Mouse (Mus musculus) forebrain, embryonic 14.5 days (tissue): ENCODE results near the gene Cbx7. TPM values are rescaled to one million over a fixed set of nuclear protein-coding genes. Genes with fewer than 3 reads are reported as not detected.
A peak's percentile ranks its signal among the peaks of the same experiment; 100 is the strongest.

Experiments used
- ATAC-seq: fragments of 200-750 bp; cut with Nextera tagmentation; 2 replicates; pipeline ENCODE4 v1.8.0; 2017; ENCODE audit warnings: mild to moderate bottlenecking, moderate library complexity
- DNase-seq: peaks from one replicate; pipeline ENCODE4 v3.0.0-alpha.2; 2015; ENCODE audit warnings: low spot score
- H3K27ac ChIP-seq: fragments of 300-500 bp; sonication (generic); 2 replicates; pipeline ENCODE4 v1.5.1; 2014; ENCODE audit warnings: low read depth, mild to moderate bottlenecking, control low read depth, low read length, moderate library complexity
- H3K27me3 ChIP-seq: fragments of 300-500 bp; sonication (generic); replicated peaks from 2 replicates; pipeline ENCODE4 v1.6.1; 2014; ENCODE audit warnings: low read length, control low read depth, mixed read lengths; ENCODE audit not compliant: control insufficient read depth, insufficient read depth
- H3K36me3 ChIP-seq: fragments of 300-500 bp; sonication (generic); 2 replicates; pipeline ENCODE4 v1.6.1; 2014; ENCODE audit warnings: low read length, control low read depth; ENCODE audit not compliant: control insufficient read depth, insufficient read depth
- H3K4me1 ChIP-seq: fragments of 300-500 bp; sonication (generic); 2 replicates; pipeline ENCODE4 v1.6.1; 2014; ENCODE audit warnings: antibody characterized with exemption, low read length, control low read depth; ENCODE audit not compliant: control insufficient read depth, insufficient read depth
- H3K4me2 ChIP-seq: fragments of 300-500 bp; sonication (generic); 2 replicates; pipeline ENCODE4 v1.6.1; 2014; ENCODE audit warnings: mild to moderate bottlenecking, control low read depth, low read length
- H3K4me3 ChIP-seq: fragments of 300-500 bp; sonication (generic); 2 replicates; pipeline ENCODE4 v1.5.1; 2014; ENCODE audit warnings: low read depth, low read length, control low read depth
- H3K9ac ChIP-seq: fragments of 300-500 bp; sonication (generic); 2 replicates; pipeline ENCODE4 v1.6.1; 2014; ENCODE audit warnings: mild to moderate bottlenecking, low read length, control low read depth, moderate library complexity
- H3K9me3 ChIP-seq: fragments of 300-500 bp; sonication (generic); replicated peaks from 2 replicates; pipeline ENCODE4 v1.6.1; 2016; ENCODE audit warnings: low read length, control low read depth, mixed read lengths; ENCODE audit not compliant: control insufficient read depth
- WGBS: fragments of 180-500 bp; shearing (Covaris S2); extraction: QIAGEN DNeasy Blood & Tissue Kit; methylation state at CpG from one replicate; pipeline ENCODE4 v1.1.7; 2014; 5-methylcytosine and 5-hydroxymethylcytosine counted together
- polyA plus RNA-seq: library from polyadenylated mRNA; unstranded; fragments of >200 nt; fragmentation: Nextera tagmentation; extraction: Ambion mirVana; gene quantifications from 2 replicates; pipeline ENCODE4 v1.2.1, GENCODE M21; 2014

The Cbx7 gene
- polyA plus RNA-seq, 1 experiment from 2014 or later = 1.6 TPM

DNA sequence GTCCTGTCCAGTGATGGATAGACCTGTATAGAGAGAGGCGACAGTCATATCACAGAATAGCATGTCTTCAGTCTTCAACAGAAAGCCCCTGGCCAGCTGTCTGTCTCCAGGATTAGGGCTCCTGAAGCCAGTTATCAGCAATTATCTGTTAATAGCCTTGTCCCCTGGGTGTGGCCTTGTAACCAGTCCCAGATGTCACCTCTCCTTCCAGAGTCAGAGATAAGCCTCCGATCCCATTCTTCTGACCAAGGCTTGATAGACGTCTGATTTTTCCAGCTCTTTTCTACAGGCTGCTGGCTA is 77.1 kb downstream of the Cbx7 start:
- no peak overlapping the region for H3K4me3 ChIP-seq
- no peak for ATAC-seq

DNA sequence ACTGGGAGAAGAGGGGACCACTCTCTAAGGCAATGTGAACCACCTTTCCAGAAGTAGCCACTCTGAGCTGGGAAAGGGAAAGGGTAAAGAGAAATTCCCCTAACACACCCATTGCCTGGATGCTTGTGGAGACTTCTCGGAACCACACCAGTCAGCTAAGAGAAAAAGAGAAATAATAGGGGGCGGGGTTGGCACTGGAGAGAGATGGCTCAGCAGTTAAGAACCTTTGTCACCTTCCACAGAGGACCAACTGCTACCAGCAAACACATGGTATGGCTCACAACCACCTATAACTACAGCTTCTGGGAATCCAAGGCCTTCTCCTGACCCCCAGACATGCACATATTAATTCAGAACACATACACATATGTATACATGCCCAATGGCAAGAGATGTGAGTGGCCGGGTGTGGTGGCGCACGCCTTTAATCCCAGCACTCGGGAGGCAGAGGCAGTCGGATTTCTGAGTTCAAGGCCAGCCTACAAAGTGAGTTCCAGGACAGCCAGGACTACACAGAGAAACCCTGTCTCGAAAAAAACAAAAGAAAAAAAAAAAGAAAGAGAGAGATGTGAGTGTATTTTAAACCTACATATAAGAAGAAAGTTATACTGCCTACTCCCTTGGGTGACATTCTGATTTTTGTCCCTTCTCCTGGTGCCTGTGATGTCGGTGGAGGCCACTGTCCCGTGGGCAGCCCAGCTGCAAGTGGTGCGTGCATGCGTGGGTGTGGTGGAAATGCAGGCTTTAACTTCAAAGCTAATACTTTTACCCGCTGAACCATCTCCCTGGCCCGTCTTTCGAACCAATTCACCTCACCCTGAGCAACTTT is 77.7 kb downstream of the Cbx7 start:
- Histone ChIP-seq H3K4me2 (peak overlapping the region; percentile 59), H3K27ac (no peak overlapping the region), H3K4me3 (no peak overlapping the region), H3K27me3 (no peaks in the 10 kb centered on the region), H3K9me3 (no peaks in the 10 kb centered on the region), H3K36me3 (no peaks in the 10 kb centered on the region), H3K4me1 (0 out of 2 replicates have a peak, but pooled peaks cover 8% of the 10 kb centered on the region), H3K9ac (no peak overlapping the region)
- WGBS = 86% methylated on average over 15 of the region's 15 CpGs
- ATAC-seq (no peak), DNase-seq (no peak)

More for the DNA sequence above, 77.1 kb downstream of the Cbx7 start:
- Histone ChIP-seq H3K4me2 (no peak overlapping the region), H3K9me3 (no peaks in the 10 kb centered on the region), H3K27me3 (no peaks in the 10 kb centered on the region), H3K9ac (no peak overlapping the region), H3K36me3 (no peaks in the 10 kb centered on the region), H3K27ac (no peak overlapping the region), H3K4me1 (0 out of 2 replicates have a peak, but pooled peaks cover 8% of the 10 kb centered on the region)
- DNase-seq = no peak
- WGBS = 87% methylated on average over 3 of the region's 3 CpGs

DNA sequence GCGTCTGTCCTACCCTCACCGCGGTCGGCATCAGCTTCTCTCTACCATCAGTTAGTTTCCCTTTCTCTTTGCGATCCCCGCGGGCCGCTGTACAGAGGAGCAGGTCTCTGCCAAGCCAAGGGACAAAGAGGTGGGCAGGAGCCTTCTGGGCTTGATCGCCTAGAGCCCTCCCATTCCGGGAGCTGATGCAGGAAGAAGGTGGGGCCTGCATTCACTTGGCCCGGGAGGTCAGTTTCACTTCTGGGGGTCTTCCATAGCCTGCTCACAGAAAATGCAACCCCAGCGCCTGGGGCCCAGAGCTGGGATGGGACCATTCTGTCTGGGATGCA is 78.7 kb downstream of the Cbx7 start:
- H3K4me3 ChIP-seq = peak overlapping the region; percentile 30
- peak overlapping the region; percentile 59 for H3K9ac ChIP-seq
- no peaks in the 10 kb centered on the region for H3K36me3 ChIP-seq
- H3K9me3 ChIP-seq = no peaks in the 10 kb centered on the region
- H3K27ac ChIP-seq = no peak overlapping the region; the same call in 1 of the 2 replicates
- peak; percentile 72 for DNase-seq
- ATAC-seq = peak; percentile 75
- no peaks in the 10 kb centered on the region for H3K27me3 ChIP-seq
- H3K4me1 ChIP-seq = 0 out of 2 replicates have a peak, but pooled peaks cover 8% of the 10 kb centered on the region
- H3K4me2 ChIP-seq = peak overlapping the region; percentile 59
- 0% methylated on average over 11 of the region's 12 CpGs for WGBS

DNA sequence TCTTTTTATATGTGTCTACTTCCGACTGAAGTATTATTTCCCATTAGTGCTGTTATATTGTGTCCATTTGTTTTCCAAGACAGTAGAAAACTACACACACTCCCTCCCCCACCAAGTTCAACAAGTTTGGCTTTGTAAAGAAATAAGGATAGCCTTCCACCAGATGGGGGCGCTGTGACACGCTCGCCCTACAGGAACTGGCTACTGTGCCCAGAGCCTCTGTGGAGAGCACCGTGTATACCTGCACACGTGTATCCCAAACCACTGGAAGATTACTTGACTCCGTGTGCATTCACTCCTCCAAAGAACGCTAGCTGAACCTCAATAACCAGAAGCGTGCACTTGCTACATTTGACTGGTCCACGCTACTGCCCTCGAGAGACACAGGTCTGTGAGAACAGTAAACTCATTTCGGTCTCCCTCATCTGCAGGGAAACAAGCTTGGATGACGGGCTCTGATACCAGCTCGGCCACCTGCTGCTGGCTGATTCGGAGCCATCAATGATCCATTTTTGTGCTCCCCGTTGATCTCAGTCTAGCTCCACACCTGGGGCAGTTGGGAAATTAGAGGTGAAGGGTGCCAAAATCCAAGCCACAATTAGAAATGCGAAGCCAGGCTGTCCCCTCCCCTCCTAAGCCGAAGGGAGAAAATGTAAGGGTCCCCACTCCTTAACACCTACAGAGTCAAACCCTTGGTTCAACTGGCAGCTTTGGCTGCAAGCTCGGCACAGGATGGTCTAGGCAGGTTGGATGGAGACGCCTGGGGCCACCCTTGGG is 79.3 kb downstream of the Cbx7 start, which contains the start of gene Apobec3:
Gene Apobec3 (plus strand): TSS at position 224 of the 777 bp plus-strand sequence.
- H3K36me3 ChIP-seq = no peaks in the 10 kb centered on the region
- peak within 1 kb of the TSS; percentile 59 for H3K9ac ChIP-seq
- H3K27ac ChIP-seq = no peak within 1 kb of the TSS; the same call in 1 of the 2 replicates
- H3K4me3 ChIP-seq = peak within 1 kb of the TSS; percentile 30
- peak within 1 kb of the TSS; percentile 59 for H3K4me2 ChIP-seq
- H3K9me3 ChIP-seq = no peaks in the 10 kb centered on the region
- H3K4me1 ChIP-seq = 0 out of 2 replicates have a peak, but pooled peaks cover 8% of the 10 kb centered on the region
- WGBS = 1% methylated on average over 20 of the region's 20 CpGs
- ATAC-seq = peak; percentile 40; the same call in 1 of the 2 replicates
- H3K27me3 ChIP-seq = no peaks in the 10 kb centered on the region
- DNase-seq = peak; percentile 68

DNA sequence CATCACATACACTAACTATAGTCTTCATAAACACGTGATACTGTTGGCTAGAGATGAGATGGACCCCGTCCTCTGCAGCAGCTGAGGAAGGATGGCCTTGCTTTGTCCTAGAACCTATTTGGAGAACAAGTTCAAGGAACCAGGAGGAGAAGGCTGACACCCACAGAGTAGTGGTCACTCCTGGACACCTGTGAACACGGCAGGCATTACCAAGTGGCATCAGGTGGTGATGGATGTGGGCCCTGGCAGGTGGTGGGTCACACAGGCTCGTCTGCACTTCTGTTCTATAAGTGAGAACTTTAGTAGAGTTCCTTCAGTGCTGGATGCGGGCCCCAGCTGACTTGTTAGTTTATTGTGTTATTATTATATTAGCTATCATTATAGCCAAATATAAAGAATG is 86.1 kb downstream of the Cbx7 start:
- no peaks in the 10 kb centered on the region for H3K9me3 ChIP-seq
- DNase-seq = no peak
- no peaks in the 10 kb centered on the region for H3K4me1 ChIP-seq
- no peak overlapping the region for H3K27ac ChIP-seq
- no peak overlapping the region for H3K4me3 ChIP-seq
- no peak overlapping the region for H3K4me2 ChIP-seq
- H3K27me3 ChIP-seq = no peaks in the 10 kb centered on the region
- no peak for ATAC-seq
- no peak overlapping the region for H3K9ac ChIP-seq
- no peaks in the 10 kb centered on the region for H3K36me3 ChIP-seq
- 85% methylated on average over 5 of the region's 5 CpGs for WGBS

DNA sequence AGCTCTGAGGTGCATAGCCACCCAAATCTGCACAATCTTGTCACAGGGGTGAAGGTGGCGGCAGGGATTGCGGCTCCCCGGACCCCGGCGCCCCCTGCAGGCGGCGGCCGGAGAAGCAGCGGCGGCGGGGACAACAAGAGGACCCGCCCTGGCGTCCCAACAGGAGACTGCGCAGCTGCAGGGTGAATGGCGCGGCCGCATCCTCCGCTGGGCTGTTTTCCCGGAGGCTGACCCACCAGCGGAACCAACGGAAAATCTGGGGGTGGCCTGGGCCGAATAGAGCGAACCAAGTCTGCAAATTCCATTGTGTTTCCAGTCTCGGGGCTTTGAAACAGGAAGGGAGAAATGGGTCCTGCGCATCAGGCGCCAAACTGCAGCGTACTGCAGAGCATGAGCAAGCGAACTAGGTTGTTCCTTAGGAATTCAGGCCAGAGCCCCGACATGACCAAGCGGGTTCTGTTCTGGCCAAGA is 87.5 kb downstream of the Cbx7 start:
- Histone ChIP-seq H3K27me3 (no peaks in the 10 kb centered on the region), H3K9ac (peak overlapping the region; percentile 68), H3K36me3 (no peaks in the 10 kb centered on the region), H3K4me2 (peak overlapping the region; percentile 67), H3K4me3 (peak overlapping the region; percentile 45), H3K27ac (peak overlapping the region; percentile 86), H3K9me3 (no peaks in the 10 kb centered on the region), H3K4me1 (no peaks in the 10 kb centered on the region)
- ATAC-seq (peak; percentile 91), DNase-seq (peak; percentile 94)
- WGBS = under 1% methylated on average over 30 of the region's 30 CpGs

DNA sequence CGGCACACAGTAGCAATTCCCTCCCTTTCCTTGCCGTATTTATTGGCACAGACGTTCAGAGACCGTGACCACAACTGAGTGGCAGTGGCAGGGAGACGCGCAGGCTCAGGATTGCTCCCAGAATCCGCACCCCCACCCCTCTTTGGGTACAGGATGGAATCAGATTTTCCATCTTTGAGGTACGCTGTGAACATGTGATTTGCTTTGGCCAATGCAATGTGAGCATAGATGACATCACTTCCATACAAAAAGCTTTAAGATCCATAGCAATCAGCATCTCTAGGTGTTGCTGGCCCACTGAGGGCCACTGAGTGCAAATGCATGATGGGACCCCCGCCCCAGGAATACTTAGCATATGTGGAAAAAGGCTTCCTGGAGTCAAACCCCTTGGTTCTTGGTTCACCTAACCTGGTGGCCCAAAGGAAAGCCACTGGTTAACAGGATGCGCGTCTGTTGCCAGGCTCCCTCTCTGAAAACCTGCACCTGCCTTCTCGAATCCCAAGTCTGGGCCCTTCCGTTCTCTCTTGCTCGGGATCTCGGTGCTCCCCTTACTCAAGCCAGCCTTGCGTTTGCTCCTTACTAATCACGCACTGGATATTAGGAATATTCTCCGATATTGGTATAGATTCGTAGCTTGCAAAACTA is 88.2 kb downstream of the Cbx7 start:
- Histone ChIP-seq H3K4me1 (no peaks in the 10 kb centered on the region), H3K27ac (peak overlapping the region; percentile 86), H3K4me2 (peak overlapping the region; percentile 67), H3K9ac (peak overlapping the region; percentile 68), H3K4me3 (peak overlapping the region; percentile 45), H3K27me3 (no peaks in the 10 kb centered on the region), H3K36me3 (no peaks in the 10 kb centered on the region), H3K9me3 (no peaks in the 10 kb centered on the region)
- 27% methylated on average over 19 of the region's 19 CpGs for WGBS
- DNase-seq (peak; percentile 84), ATAC-seq (peak; percentile 56)

GRCm38 (mm10) chr15:79880477-79880876 is 90.4 kb downstream of the Cbx7 start:
- no peak for ATAC-seq
- 79% methylated on average over 3 of the region's 3 CpGs for WGBS

More at GRCm38 (mm10) chr15:79880477-79880876, 90.4 kb downstream of the Cbx7 start:
- Histone ChIP-seq H3K27ac (no peak overlapping the region), H3K9me3 (no peaks in the 10 kb centered on the region), H3K4me3 (no peak overlapping the region), H3K4me2 (no peak overlapping the region), H3K27me3 (no peaks in the 10 kb centered on the region), H3K9ac (no peak overlapping the region), H3K4me1 (no peaks in the 10 kb centered on the region), H3K36me3 (no peaks in the 10 kb centered on the region)
- DNase-seq = no peak
